Mouse (Mus musculus): ENCODE results near the gene Olfr506.
"Not testable (repeated sequence)": the region's sequence is repeated elsewhere in the genome, so short reads cannot be mapped to it uniquely, and the experiment has no call there.

Olfr506 gene

DNA sequence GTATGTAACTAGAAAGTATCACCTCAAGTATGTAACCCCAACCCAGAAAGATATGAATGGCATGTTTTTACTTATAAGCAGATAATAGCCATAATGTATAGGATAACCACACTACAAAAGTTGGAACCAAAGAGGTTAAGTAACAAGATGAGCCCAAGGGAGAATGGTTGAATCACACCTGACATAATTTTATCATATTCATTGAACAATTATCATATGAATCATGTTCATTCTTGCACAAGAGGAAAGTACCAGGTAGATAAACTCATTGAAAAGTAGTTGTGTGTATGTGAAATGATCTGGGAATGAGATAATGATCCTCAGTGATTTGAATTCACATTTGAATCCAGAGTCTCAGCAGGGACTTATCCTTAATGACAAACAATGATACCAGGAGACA, at the start of gene Olfr506:
TSS of gene Olfr506 (plus strand) at position 301 of the 400 bp plus-strand sequence.
- DNase-seq (ENCODE audit: low read depth, low spot score), result no peak

GRCm38 (mm10) chr7:108565693-108566092, 44.9 kb upstream of the Olfr506 start, which contains the start of gene Olfr504:
Gene Olfr504 (minus strand): TSS chr7:108565793.
- no peak for DNase-seq (ENCODE audit: low read depth, low spot score)

DNA sequence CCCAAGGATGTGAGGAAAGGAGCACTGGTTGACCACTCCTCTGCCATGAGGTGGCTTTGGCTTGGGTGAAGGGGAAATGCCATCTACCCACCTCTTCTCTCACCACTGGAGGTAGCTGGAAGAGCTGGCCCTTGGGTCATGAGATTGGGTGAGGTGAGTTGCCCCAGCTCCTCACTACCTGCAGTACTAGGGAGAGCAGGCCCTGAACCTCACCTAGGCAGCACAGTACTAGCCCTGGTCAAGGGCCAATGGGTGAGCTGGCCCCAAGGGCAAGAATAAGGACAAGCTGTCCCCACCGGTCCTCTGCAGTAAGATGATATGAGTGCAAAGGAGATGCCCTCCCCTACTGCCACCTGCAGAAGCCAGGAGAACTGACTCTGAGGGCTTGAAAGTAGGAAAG, 20.8 kb upstream of the Olfr506 start:
- DNase-seq (ENCODE audit: low read depth, low spot score), result no peak

DNA sequence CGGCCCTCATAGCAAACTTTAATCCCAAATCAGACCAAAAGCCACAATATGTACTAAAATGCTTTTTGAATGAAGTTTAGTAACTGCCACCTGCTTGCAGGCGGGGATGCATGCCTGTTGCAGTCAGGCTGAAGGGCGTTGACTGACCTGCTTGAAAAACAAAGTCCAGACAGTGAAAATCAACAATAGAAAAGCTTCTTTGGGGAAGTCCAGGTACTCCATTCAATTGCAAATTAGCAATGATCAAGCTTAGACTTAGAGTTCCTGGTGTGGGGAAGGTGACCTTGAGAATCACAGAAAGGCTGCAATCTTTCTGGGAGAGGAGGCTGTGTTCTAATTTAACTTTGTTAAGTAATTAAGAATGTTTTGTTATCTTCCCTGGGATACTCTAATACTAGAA, 8.7 kb upstream of the Olfr506 start:
- not testable (repeated sequence) for DNase-seq (ENCODE audit: low read depth, low spot score)

- DNase-seq (ENCODE audit: low read depth, low spot score), result no peak
Observed at GRCm38 (mm10) chr7:108614110-108614509, 3.5 kb downstream of the Olfr506 start.

DNA sequence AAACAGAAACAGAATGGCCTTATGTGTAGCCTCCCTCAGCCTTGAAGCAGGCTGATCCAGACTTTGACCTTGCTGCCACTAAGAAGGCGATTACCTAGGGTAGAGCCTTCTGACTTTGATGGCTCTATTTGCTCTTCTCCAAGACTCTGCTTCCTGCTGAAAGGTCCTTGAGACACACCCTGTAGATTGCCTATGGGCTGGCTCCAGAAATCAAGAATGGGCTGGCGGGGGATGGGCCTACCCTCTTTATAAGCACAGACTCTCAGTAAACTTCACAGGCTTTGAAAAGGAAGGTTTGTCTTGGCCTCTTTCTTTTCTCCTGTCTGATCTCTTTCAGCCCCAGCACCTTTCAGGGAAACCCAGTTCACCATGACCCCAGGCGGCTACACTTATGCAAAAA, 6.2 kb downstream of the Olfr506 start:
- not testable (repeated sequence) for DNase-seq (ENCODE audit: low read depth, low spot score)

- DNase-seq (ENCODE audit: low read depth, low spot score), result no peak
Observed at GRCm38 (mm10) chr7:108621514-108621913, 10.9 kb downstream of the Olfr506 start, which contains the start of gene Olfr507. Gene Olfr507 (plus strand): TSS chr7:108621814.

GRCm38 (mm10) chr7:108629694-108630093, 19.1 kb downstream of the Olfr506 start, which contains the start of gene Olfr508:
Gene Olfr508 (plus strand): TSS chr7:108629994.
- no peak for DNase-seq (ENCODE audit: low read depth, low spot score)

DNA sequence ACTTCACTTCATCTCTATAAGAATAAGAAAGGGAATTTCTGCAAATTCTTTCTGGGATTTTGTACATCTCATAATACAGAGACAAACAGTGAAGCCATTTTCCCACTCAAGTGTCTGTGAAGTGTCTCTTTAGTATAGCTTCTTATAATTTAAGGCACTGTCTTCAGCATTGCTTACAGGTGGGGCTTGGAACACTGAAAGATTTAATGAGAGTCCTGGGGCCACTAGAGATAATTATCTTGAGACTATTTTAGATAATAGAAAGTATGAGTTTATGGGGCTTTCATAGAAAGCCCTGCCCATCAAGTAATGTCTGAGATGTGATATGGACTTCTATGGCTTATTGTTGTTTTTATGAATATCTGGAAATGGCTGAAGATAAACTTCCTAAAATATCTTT, 41.2 kb downstream of the Olfr506 start, which contains the start of gene Olfr509:
TSS of gene Olfr509 (minus strand) at position 101 of the 400 bp plus-strand sequence.
- no peak for DNase-seq (ENCODE audit: low read depth, low spot score)

- DNase-seq (ENCODE audit: low read depth, low spot score), result no peak
Observed at GRCm38 (mm10) chr7:108662419-108662818, 51.8 kb downstream of the Olfr506 start.

Measured in brain, embryonic 18.5 days (tissue).